Mouse (Mus musculus) liver (tissue): ENCODE measurements around the gene Tbx10.
"Not testable (repeated sequence)": the region's sequence is repeated elsewhere in the genome, so short reads cannot be mapped to it uniquely, and the experiment has no call there.

Experiments
- DNase-seq: peaks from one replicate; pipeline ENCODE4 v3.0.0-alpha.2; 2020; ENCODE audit warnings: mixed read lengths

Gene Tbx10

DNA sequence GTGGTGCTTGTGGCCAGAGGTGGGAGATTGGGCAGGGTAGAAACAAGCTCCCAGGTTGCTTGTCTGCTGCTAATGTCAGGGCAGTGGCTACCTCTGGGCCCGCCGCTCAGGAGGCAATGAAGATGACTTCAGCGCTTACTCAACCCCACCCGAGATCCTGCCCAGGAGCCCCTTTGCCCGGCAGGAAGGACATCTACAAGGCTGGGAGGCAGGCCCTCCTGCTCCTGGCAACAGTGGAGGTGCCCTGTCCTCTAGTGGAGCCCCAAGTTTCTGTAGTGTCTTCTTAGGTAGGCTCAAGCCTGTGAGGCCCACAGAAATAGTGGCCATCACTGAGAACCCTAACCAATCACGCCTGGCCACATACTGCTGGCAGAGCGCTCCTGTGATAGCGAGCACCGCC, 12.5 kb downstream of the Tbx10 start:
- DNase-seq = no peak

DNA sequence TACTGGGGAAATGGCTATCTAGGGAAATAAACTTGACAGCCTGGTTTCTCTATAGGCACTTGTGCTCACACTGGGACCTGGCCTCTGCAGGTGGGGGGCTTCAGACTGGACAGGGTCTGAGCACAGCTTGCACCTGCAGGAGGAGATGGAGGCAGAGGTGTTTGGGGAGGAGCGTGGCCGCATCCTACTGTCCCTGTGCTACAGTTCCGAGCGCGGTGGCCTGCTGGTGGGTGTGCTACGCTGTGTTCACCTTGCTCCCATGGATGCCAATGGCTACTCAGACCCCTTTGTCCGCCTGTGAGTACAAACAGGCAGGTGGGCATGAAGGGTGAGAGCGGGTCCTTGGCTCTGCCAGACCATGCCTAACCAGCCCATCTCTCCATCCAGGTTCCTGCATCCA, 13.4 kb downstream of the Tbx10 start:
- no peak for DNase-seq

DNA sequence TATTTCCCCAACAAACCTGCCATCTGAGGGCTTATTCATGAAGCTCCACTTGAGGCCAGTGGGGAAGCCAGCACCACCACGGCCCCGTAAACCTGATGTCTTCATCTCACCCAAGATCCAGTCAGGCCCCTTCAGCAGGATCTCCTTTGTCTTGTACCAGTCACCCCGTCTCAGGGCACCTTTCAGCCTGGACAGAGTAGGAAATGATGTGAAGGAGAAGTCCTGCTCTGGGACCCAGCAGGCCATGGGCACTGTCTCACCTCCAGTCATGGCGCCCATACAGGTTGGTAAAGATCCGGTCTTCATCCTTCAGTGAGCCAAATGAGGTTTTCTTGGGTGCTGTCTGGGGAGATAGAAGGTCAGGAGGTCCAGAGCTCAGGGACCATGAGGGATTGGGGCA, 18.5 kb downstream of the Tbx10 start:
- DNase-seq = no peak

DNA sequence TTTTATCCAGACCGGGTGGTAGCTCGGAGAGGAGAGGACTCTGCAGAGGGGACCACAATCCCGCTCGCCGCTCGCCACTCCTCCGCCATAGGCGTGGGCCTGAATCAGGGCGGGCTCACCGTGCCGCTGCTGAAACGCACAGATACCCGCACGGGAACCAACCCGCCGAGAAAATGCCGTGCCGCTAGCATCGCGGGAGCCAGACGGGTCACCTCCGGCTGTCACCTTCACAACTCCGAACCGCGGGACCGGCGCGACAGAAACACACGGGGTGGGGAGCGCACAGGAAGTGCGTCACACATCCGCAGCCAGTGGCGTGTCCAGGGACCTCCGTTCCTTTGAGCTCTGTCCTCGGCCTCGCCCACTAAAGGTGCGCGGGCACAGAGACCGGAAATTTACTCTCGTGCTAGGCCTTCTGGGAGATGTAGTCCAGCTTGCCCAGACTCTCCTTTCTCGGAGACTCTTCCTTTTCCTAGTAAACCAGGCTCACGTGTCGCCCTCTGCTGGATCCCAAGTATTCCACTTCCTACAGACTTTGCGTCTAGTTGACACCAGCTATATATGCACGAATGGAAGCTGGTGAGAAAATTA, 20.0 kb downstream of the Tbx10 start, which contains the start of gene Ndufv1:
Ndufv1 (minus strand) TSS at position 375 of the 591 bp plus-strand sequence.
- DNase-seq = peak; percentile 96

DNA sequence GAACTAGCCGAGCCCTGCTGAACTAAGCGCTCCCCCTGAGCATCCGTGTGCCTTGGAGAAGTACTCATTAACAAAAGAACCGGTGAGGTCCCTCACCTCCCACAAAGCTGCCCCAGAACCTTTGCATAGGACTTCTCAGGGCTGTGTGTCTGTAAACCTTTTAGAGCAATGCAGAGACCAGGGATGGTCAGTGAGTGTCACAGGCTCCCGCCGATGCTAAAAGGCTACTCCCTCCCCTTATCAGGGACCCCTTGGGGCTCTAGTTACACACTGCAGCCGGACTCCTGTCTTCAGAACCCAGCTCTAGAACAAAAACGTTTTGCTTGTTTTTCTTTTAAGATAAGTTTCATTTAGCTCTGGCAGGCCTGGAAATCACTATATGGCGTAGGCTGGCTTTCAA, 20.5 kb downstream of the Tbx10 start:
- peak; percentile 53 for DNase-seq

DNA sequence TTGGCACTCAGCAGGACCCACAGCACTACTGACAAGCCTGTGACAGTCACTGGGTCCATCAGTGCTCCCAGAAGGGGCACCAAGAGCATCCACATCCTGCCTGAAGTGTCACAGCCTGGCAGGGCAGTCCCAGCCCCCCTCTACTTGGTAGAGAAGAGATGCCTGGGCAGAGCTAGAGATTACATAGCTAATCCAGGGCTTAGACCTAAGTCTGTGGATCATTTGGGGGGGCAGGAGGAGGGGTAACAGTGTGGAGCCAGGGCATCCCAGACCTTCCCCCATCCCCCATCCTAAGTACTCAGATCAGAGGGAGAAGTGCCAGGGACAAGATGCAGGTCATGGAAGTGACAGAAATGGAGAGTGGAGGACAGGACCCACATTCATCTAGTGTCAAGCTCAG, 22.2 kb downstream of the Tbx10 start:
- no peak for DNase-seq

DNA sequence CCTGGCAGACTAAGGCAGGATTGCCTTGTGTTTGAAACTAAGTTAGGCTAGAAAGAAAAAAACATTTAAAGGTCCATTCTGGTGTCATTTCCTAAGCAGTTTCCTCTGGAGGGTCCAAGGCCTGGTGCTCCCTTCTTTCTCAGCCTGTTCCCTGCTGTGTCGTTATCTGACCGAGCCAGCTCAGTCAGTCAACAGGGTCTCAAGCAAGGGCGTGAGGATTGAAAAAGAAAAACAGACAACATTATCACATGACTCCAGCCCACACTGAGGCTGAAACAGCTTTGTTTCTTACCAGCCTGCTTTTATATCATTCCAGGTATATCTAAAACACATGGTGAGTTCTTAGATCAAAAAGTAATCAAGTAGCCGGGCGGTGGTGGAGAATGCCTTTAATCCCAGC, 23.1 kb downstream of the Tbx10 start:
- DNase-seq = peak; percentile 64

DNA sequence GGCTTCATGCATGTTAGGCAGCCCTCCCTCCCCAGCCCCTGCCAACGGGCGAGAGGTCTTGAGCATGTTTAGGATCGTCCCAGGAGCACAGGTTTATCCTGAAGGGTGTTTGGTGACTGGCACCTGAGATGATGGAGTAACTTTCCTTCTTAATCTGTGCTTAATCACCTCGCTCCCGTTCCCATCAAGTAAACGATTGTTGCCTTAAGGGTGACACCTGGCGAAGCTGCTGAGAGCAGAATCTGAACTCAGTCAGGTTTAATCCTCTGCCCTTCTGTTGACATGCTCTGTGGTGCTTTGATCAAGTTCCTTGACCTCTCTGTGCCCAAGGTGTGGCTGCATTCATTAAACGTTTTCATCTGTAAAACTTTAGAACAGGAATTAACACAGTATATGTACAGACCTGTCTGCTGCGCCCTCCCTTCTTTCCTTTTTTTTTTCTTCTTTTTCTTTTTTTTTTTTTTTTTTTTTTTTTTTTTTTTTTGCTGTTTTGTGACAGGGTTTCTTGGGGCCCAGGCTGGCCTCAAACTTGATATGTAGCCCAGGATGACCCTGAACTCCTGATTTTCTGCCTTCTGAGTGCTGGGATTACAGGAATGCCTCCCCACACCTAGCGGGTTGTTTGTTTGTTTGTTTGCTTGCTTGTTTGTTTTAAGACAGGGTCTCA, 25.5 kb downstream of the Tbx10 start:
- no peak for DNase-seq

DNA sequence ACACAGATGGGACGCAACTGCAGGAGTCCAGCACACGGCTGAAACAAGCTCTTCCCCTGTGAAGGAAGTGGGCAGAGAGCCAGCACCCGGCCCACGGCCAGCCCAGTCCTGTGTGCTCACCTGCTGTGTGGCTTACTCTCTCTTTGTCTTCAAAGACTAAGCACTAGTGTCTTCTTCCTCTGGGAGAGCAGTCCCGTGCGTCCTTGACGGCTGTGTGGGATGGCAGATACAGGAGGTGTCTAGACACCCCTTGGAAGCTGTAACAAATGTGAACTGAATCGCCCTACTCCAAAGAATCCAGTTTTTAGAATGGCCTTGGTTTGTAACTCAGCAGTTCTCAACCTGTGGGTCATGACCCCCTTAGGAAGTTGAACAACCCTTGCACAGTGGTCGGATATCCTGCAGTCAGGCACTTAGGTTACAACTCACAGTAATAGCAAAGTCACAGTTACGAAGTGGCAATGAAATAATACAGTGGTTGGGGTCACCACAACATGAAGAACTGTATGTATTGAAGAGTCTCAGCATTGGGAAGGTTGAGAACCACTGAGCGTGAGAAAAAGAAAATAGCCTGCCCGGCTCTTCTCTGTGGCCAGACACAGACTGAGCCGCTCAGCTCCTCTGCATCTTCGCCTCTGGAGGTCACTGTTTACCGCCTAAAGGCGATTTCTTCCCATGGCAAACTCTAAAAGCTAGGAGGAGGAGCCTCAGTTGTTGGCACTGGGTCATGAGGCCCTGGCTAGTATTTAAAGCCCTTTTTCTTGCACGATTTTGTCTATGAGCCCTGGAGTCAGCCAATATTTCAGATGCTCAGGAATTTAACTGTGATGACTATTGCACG, 26.4 kb downstream of the Tbx10 start:
- peak; percentile 76 for DNase-seq

DNA sequence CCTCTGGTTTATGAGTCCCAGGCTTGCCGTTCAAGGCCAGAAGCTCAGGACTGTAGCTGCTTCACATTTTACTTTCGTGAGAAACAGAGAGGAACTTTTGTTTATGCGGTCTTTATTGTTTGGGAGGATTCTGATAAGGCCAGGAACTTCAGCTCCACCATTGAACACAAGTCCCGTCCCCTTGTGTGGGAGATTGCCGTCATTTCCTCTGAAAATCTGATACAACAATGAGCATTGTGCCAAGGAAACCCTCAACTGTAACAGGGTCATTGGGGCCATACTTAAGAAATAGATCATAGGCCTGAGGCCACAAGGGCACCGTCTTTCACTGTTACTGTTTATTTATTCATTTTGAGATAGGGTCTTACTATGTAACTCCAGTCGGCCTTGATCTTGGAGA, 30.6 kb downstream of the Tbx10 start:
- DNase-seq = no peak

DNA sequence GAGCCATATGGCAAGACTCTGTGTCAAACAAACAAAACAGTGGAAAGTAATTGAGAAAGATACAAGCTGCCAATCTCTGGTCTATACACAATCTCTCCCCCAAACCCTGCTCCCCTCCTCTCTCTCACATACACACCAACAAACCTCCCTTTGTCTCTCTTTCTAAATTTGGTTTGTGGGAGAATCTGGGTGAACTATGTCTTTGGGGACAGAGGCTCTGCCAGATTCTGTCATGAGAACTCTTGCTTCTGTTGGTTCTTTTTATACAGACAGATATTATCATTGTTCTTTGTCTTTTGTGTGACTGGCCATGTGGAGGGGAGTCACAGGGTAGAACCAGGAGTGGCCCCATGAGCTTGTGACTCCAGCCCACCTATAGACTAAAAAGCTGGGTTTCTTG, 35.0 kb downstream of the Tbx10 start:
- DNase-seq = no peak

DNA sequence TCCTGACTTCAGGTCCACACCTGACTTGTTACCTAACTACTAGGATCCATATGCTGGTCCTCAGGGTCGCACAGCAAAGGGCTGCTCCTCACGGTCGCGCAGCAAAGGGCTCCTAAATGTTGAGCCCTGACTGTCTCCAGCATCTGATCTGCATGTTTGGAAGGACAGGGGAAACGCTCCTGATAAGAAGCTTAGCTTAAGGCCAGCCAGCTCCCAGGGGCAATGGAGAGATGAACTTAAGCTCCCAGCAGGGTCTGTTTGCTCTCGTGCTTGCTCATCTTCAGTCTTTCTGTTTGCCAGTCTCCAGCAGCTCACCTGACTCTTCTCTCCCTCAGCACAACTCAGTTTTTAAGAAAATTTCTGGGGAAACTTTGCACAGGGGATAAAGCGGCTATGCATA, 40.1 kb downstream of the Tbx10 start:
- no peak for DNase-seq

DNA sequence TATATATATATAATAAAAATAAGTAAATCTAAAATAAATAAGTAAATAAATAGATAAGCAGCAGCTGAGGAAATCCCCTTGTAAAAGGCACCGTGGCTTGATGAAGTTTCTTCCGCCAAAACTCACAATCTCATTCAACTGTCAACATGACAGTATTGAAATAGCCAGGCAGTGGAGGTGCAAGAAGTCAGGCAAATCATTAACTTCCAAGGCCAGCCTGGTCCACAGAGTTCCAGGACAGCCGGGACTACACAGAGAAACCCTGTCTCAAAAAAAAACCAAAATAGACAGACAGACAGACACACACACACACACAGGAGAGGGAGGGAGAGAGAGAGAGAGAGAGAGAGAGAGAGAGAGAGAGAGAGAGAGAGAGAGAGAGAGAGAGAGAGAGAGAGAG, 40.7 kb downstream of the Tbx10 start:
- DNase-seq = peak; percentile 30

DNA sequence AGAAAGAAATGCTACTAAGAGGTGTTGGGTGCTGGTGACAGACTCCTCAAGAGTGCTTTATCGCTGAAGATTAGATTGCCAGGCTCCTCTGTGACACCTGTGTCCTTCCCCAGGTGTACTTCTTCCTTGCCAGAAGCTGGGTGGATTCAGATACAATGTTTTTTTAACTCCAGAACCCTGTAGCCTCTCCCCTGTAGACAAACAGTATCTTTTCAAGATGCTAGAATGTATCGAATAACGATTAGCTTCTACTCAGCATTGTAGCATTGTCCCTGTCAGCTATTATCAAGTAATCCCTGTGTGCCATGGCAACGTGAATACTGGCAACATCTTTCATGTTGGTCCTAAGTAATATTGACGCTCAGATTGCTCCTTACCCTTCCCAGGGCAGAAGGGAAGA, 41.2 kb downstream of the Tbx10 start:
- DNase-seq = no peak

DNA sequence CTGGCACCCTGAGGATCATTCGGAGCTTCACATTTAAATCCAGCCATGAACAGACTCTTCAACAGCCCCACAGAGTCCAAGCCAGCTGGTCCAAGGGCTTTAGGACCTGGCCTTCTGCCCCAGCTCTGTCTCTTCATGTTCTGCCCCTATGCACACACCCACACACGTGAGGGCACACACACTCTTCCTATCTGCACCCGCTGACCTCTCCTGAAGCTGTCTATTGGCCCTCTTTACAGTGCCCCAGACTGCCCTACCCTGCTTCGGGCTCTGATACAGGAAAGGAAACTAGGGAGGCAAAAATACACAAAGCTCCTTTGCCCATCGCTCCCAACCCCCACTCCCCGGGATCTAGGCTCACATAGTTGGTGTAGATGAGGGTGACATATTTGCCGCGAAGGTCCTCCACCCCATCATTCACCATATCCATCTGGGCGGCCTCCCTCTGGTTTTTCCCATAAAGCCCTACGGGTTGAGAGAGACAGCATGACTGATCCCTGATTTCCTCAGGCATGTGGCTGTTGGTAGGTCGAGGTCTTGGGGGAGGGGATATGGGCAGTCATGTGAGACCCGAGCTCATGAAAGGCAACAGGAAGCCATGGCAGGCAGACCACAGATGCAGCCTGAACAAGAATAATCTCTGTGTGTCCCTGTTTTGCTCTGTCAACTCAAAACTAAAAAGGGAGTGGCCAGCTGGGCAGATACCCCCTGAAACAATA, 43.9 kb downstream of the Tbx10 start:
- no peak for DNase-seq

DNA sequence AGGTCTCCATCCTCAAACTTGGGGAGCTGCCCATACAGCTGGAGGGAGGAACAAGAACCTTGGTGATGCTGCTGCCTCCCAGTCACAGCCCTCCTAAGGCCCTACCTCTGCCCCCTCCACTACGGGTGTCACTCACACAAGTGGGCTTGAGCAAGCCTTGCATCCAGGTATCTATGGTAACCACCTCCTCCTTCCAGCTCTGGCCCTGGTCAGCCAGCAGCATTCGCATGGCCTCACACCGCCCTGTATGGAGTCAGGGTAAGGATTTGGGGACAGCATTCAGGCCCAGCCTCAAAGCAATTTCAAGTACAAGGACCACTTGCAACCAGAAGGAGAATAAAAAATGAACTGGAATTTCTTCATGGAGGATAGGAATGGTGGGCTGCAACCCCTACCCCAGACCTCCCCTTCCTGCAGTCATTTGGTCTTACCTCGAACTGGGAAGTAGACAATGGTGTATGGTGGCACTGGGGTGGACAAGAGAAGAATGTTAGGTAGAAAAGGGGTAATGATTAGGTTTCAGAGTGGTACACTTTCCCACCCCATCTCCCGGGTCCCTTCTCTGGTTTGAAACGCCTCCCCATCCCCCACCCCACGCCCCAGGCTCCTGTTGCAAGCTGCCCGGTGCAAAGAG, 44.7 kb downstream of the Tbx10 start:
- DNase-seq = not testable (repeated sequence)

DNA sequence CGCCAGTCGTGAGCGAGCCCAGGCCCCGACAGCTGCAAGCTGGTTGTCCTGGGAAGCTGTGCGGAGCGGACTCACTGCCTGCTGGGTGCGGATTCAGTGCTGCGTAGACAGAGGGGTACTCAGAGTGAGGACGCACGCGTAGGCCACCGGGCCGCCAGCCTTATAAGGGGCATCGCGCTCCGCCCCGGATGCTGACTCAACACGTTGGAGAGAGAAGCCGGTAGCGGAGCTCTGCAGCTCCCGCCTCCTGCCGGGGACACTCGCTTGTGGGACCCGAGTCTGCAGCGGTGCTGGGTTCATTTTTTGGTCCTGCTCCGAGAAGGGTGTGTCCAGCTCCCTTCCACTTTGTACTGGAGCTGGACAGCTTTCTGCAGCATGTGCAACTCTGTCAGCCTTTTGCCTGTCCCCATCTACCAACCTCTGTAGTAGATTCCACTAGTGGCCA, 45.3 kb downstream of the Tbx10 start, which contains the start of gene Gstp1:
Gstp1 (minus strand) TSS at position 198 of the 445 bp plus-strand sequence.
- peak; percentile 90 for DNase-seq

DNA sequence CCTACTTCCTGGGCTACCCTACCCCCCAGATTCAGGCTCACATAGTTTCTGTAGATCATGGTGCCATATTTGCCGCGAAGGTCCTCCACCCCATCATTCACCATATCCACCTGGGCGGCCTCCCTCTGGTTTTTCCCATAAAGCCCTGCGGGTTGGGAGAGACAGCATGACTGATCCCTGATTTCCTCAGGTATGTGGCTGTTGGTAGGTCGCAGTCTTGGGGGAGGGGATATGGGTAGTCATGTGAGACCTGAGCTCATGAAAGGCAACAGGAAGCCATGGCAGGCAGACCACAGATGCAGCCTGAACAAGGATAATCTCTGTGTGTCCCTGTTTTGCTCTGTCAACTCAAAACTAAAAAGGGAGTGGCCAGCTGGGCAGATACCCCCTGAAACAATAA, 48.4 kb downstream of the Tbx10 start:
- DNase-seq = not testable (repeated sequence)

DNA sequence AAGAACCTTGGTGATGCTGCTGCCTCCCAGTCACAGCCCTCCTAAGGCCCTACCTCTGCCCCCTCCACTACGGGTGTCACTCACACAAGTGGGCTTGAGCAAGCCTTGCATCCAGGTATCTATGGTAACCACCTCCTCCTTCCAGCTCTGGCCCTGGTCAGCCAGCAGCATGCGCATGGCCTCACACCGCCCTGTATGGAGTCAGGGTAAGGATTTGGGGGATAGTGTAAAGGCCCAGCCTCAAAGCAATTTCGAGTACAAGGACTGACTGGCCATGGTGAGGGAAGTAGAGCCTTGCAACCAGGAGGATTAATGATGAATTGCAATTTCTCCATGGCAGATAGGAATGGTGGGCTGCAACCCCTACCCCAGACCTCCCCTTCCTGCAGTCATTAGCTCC, 48.9 kb downstream of the Tbx10 start:
- DNase-seq = not testable (repeated sequence)

DNA sequence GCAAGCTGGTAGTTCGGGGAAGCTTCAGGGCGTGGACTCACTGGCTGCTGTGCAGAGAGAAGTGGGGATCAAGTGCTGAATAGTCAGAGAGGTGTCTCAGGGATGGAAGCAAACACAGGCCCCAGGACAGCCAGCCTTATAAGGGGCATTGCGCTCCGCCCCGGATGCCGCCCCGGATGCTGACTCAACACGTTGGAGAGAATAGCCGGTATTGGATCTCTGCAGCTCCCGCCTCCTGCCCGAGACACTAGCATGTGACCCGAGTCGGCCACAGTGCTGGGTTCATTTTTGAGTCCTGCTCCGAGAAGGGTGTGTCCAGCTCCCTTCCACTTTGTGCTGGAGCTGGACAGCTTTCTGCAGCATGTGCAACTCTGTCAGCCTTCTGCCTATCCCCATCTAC, 49.6 kb downstream of the Tbx10 start:
- DNase-seq = peak; percentile 50

DNA sequence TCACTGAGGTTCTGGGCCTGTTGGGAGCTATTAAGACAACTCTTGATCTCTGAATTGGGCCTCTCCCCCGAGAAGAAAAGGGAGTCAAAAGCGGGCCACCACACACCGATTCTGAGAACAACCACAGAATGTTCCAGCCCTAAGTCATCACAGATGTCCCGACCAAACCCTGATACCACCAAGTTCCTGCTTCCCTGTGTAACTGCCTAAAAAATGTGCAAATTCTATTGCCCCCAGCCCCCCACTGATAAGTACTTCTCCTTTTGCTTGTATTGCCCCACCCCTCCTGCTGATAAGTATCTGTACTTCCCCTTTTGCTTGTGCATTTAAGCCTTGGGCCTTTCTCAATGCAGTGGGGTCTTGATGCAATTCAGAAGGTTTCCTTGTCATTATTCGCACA, 51.6 kb downstream of the Tbx10 start:
- DNase-seq = not testable (repeated sequence)
